Mouse (Mus musculus): ENCODE data around the gene Fam118b.

GRCm38 (mm10) chr9:35186430-35186829 is 81.2 kb downstream of the Fam118b start:
- TF ChIP-seq GATA1 (IDR thresholded peaks at IDR 0.05; ENCODE audit: borderline replicate concordance, low read length) (no peak), FLI1 (IDR thresholded peaks at IDR 0.05; ENCODE audit: low read length) (no peak)

Data from megakaryocyte, embryonic 14.5 days (primary cell).